Mouse (Mus musculus) heart, embryonic 10.5 days (tissue): Measurements from ENCODE around the gene Dnajc30. TPM values are rescaled to one million over a fixed set of nuclear protein-coding genes. Genes with fewer than 3 reads are reported as not detected.

Experiments used
- DNase-seq: peaks from one replicate; pipeline ENCODE4 v3.0.0-alpha.2; 2017; ENCODE audit warnings: low spot score
- H3K27ac ChIP-seq: fragments of 300-500 bp; sonication (generic); 2 replicates; pipeline ENCODE4 v1.5.1; 2016; ENCODE audit warnings: mild to moderate bottlenecking
- H3K27me3 ChIP-seq: fragments of 300-500 bp; sonication (generic); 2 replicates; pipeline ENCODE4 v1.6.1; 2016; ENCODE audit warnings: mild to moderate bottlenecking; ENCODE audit not compliant: poor library complexity, insufficient read depth, severe bottlenecking
- H3K36me3 ChIP-seq: fragments of 300-500 bp; sonication (generic); 2 replicates; pipeline ENCODE4 v1.6.1; 2016; ENCODE audit warnings: mild to moderate bottlenecking, moderate library complexity
- H3K4me1 ChIP-seq: fragments of 300-500 bp; sonication (generic); 2 replicates; pipeline ENCODE4 v1.6.1; 2016; ENCODE audit warnings: mild to moderate bottlenecking
- H3K4me3 ChIP-seq: fragments of 300-500 bp; sonication (generic); 2 replicates; pipeline ENCODE4 v1.5.1; 2016; ENCODE audit warnings: mild to moderate bottlenecking, moderate library complexity
- H3K9me3 ChIP-seq: fragments of 300-500 bp; sonication (generic); 2 replicates; pipeline ENCODE4 v1.6.1; 2016; ENCODE audit warnings: mild to moderate bottlenecking, moderate library complexity
- WGBS: fragments of 180-500 bp; shearing (Covaris S2); methylation state at CpG from one replicate; pipeline ENCODE4 v1.1.7; 2016; 5-methylcytosine and 5-hydroxymethylcytosine counted together
- polyA plus RNA-seq: library from polyadenylated mRNA; unstranded; fragments of >200 nt; fragmentation: Nextera tagmentation; extraction: Ambion mirVana; gene quantifications from 2 replicates; pipeline ENCODE4 v1.2.1, GENCODE M21; 2016

Gene Dnajc30
- polyA plus RNA-seq, 1 experiment from 2014 or later = 27.6 TPM

DNA sequence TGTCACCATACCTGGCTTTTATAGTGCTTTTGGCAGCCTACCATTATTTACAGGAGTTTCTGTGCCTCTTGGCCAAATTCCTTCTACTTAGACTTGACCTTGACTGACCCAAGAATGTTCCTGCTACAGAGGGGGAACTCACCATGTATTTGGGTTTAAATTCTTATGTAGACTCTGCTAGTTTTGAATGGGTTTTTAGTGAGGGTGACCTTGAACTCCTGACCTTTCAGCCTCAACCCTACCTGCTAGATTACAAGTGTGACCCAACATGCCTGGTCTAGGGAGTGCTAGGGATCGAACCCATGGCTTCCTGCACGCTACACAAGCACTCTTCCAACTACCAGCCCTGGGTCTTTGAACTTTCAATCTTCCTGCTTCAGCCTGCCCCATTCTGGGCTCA, 8.1 kb downstream of the Dnajc30 start:
- H3K27me3 ChIP-seq = peaks cover 11% of the 10 kb centered on the region
- no peak for DNase-seq
- 91% methylated on average over 2 of the region's 2 CpGs for WGBS
- H3K4me3 ChIP-seq = no peak overlapping the region
- peaks cover 20% of the 10 kb centered on the region for H3K4me1 ChIP-seq
- no peaks in the 10 kb centered on the region for H3K9me3 ChIP-seq
- H3K36me3 ChIP-seq = peaks cover 17% of the 10 kb centered on the region
- H3K27ac ChIP-seq = no peak overlapping the region

DNA sequence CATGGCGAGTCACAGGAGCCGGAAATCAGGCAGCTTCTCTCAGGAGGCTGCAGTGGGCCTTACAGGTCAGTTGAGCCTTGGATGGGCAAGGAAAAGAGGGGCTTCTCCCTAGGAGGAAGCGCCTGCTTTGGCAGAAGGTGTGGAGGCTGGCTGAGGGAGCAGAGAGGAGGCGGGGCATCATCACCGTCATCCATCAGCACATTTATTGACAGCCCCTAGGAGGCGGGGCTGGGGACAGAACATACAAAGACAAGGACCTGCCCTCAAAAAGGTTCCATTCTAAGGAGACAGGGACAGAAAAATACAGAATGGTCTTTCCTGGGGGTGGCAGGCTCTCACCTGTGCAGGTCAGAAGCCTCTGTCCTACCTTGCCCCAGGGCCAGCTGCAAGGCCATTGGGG, 8.7 kb downstream of the Dnajc30 start:
- Histone ChIP-seq H3K9me3 (no peaks in the 10 kb centered on the region), H3K4me1 (peaks cover 26% of the 10 kb centered on the region), H3K36me3 (0 out of 2 replicates have a peak, but pooled peaks cover 10% of the 10 kb centered on the region), H3K27ac (no peak overlapping the region), H3K4me3 (no peak overlapping the region), H3K27me3 (peaks cover 11% of the 10 kb centered on the region)
- 44% methylated on average over 6 of the region's 6 CpGs for WGBS
- no peak for DNase-seq

DNA sequence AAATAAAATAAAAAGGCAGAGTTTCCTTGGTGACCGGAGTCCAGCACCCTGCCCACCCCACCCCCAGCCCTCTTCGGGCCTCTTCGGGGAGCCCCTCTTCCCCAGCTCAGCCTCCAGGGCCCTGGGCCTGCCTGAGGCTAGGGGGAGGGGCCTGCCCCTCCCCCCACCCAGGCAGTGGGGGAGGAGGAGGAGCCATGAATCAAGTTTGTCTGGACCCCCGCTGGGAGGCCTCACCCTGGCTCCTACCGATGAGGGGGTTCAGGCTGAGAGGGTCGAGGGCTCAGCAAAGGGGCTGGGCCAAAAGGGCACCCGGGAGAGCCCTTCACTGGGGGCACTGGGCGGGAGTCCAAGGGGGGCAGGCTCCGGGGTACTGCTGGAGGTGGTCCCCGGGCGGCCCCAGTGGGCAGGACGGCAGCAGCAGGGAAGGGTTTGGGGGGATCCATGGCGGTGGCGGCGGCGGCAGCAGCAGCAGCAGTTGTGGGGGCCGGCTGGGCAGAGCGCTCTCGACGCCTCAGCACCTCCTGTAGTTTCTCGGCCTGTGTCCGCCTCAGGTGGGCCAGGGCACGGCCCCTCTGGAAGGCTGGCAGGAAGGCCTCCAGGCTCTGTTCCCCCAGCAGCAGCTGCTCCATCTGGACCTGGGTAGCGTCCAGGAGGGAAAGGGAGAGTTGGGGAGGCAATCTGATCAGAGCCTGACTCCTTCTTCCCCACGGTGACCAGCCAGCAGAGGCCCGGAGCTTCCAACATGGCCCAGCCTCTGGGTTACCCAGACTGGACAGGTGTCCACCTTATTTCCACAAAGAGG, 9.5 kb downstream of the Dnajc30 start:
- peak overlapping the region; percentile 81 for H3K27ac ChIP-seq
- WGBS = 22% methylated on average over 26 of the region's 26 CpGs
- no peak for DNase-seq
- H3K36me3 ChIP-seq = 0 out of 2 replicates have a peak, but pooled peaks cover 4% of the 10 kb centered on the region
- H3K4me1 ChIP-seq = peaks cover 34% of the 10 kb centered on the region
- H3K27me3 ChIP-seq = peaks cover 11% of the 10 kb centered on the region
- no peaks in the 10 kb centered on the region for H3K9me3 ChIP-seq
- peak overlapping the region; percentile 45 for H3K4me3 ChIP-seq

DNA sequence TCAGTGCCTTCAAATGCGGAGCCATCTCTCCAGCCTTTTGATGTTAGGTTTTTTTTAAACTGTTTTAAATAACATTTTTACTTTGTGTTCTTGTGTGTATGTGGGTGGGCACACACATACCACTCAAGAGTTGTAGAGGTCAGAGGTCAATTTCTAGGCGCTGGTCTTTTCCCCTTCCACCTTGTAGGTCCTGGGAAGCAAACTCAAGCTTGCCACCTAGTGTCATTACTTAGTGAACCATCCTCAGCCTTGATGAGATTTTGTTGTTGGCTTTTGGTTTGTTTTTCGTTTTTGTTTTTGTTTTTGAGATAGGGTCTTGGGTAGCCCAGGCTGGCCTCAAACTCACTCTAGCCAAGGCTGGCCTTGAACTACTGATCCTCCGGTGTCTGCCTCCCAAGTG, 11.7 kb downstream of the Dnajc30 start:
- Histone ChIP-seq H3K27ac (no peak overlapping the region), H3K4me3 (no peak overlapping the region), H3K9me3 (no peaks in the 10 kb centered on the region), H3K36me3 (0 out of 2 replicates have a peak, but pooled peaks cover 3% of the 10 kb centered on the region), H3K4me1 (peaks cover 35% of the 10 kb centered on the region), H3K27me3 (peaks cover 11% of the 10 kb centered on the region)
- WGBS = 64% methylated on average over 4 of the region's 4 CpGs
- no peak for DNase-seq

DNA sequence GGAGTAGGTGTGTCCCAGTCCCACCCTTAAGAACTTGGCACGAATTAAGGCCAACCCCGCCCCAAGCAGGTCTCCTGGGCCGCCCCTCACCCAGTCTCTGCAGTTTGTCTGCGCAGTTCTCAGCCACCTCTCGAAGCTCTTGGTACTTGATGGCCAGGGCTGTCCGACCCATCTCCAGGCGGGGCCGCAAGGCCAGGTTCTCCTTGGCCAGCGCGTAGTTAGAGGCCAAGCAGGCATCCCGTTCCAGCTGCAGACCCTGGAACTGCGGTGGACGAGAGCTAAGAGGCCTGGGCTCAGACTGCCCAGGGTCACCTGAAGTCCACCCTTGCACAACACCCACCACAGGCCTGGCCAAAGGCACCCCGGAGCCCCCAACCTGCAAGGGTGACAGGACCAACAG, 12.4 kb downstream of the Dnajc30 start:
- Histone ChIP-seq H3K36me3 (0 out of 2 replicates have a peak, but pooled peaks cover 3% of the 10 kb centered on the region), H3K9me3 (no peaks in the 10 kb centered on the region), H3K4me1 (peaks cover 35% of the 10 kb centered on the region), H3K27ac (no peak overlapping the region), H3K27me3 (peaks cover 11% of the 10 kb centered on the region), H3K4me3 (no peak overlapping the region)
- no peak for DNase-seq
- WGBS = 84% methylated on average over 14 of the region's 14 CpGs

DNA sequence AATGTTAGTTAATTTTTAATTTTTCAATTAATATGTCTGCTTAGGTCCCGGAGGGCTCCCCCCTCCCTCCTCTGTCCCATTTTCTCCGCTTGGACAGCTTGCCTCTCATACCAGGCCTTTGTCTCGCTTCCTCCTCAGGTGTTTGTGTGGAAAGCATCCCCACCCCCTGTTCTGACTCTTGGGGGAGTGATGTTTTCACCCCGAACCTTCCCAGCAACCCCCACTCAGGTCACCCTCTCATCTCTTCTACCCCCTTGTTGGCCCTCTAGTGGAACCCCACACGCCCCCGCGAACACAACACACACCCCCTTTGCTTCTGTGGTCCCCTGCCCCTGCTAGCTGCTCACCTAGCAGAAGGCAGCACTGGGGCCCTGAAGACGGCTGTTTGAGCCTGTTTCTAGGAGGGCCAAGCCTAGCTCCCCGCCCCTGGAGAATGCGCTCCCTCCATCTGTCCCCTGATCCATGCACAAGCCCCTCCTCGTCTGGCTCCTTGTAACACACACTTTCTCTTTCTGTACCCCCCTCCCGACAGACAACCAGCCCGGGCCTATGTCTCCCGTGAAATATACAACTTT, 13.0 kb downstream of the Dnajc30 start:
- WGBS = 38% methylated on average over 14 of the region's 14 CpGs
- Histone ChIP-seq H3K27me3 (peaks cover 11% of the 10 kb centered on the region), H3K27ac (peak overlapping the region; percentile 94), H3K36me3 (0 out of 2 replicates have a peak, but pooled peaks cover 3% of the 10 kb centered on the region), H3K4me1 (peaks cover 35% of the 10 kb centered on the region), H3K9me3 (no peaks in the 10 kb centered on the region), H3K4me3 (peak overlapping the region; percentile 94)
- no peak for DNase-seq

DNA sequence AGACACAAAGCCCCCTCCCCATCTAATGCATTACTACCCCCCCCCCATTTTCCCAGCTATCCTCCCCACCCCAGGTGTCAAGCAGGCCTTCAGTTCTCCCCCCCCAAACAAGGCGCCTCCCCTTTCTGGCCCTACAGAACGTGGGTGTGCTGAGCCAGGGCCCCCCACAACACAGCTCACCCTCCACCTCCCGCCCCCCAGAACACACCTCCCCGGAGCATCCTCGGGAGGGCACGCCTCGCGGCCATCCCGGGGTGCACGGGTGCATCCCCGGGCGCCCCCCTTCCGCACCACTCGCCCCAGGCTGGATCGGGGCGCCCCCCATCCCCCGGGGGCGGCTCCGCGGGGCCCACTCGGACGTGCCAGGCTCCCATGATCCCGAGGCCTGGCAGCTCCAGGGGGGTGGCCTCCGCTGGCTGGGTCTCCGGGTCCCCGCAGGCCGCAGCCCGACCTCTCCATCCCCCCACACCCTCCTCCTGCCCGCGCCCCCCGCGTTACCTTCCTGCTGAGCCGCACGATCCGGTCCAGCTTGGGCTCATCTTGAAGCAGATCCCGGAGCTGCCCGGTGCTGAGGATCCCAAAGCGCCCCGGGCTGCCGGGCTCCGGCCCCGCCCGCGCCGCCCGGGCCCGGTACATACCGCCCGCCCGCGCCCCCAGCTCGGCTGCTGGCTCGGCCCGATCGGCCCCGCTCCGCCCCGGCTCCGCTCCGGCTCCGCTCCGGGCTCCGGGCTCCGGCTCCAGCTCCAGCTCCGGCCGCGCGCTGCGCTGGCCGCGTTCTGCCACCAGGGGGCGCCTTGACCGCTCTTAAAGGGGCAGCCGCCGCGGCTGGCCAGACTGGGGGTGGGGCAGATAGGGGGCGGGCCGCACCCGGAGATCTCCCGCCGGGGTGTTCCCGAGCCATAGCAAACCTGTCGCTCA, 13.8 kb downstream of the Dnajc30 start, which contains the start of gene Vps37d:
Vps37d (minus strand) TSS at position 703 of the 918 bp plus-strand sequence.
- Histone ChIP-seq H3K4me1 (peaks cover 34% of the 10 kb centered on the region), H3K27me3 (peaks cover 11% of the 10 kb centered on the region), H3K4me3 (peak within 1 kb of the TSS; percentile 94), H3K9me3 (no peaks in the 10 kb centered on the region), H3K27ac (peak within 1 kb of the TSS; percentile 94), H3K36me3 (no peaks in the 10 kb centered on the region)
- peak; percentile 91 for DNase-seq
- WGBS = under 1% methylated on average over 66 of the region's 83 CpGs

DNA sequence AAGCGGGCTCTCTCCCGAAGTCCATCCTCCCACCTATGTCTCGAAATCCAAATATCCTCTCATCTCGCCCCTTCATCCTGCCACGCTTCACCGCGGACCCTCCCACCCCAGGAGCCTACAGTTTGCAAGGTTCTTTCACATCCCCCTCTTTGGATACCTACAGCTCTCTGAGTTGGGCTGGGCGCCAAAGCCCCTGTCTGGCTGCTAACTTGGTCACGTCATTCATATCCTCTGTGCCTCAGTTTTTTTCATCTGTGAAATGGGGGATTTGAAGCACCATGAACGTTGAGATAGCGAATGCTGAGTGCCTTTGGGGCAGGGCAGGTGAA, 14.4 kb downstream of the Dnajc30 start:
- no peak for DNase-seq
- Histone ChIP-seq H3K27ac (peak overlapping the region; percentile 94), H3K4me3 (peak overlapping the region; percentile 94), H3K4me1 (peaks cover 28% of the 10 kb centered on the region), H3K9me3 (no peaks in the 10 kb centered on the region), H3K36me3 (no peaks in the 10 kb centered on the region), H3K27me3 (peaks cover 10% of the 10 kb centered on the region)
- WGBS = 1% methylated on average over 11 of the region's 11 CpGs

DNA sequence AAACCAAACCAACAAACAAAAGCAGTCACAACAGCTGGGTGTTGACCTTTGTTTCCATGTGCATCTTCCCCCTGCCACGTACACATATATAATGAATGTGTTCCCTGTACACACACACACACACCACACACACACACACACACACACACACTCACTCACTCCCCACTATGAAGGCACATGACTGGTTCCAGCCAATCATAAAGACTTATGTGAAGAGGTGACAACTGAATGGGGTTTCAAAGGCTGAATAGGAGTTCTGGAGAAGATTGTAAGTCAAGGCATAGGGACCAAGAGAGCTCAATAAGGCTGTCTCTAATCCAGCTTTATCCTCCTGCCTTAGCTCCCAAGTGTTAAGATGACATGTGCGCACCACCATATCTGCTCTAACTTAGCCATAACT, 15.6 kb downstream of the Dnajc30 start:
- H3K9me3 ChIP-seq = no peaks in the 10 kb centered on the region
- 87% methylated on average over 2 of the region's 2 CpGs for WGBS

DNA sequence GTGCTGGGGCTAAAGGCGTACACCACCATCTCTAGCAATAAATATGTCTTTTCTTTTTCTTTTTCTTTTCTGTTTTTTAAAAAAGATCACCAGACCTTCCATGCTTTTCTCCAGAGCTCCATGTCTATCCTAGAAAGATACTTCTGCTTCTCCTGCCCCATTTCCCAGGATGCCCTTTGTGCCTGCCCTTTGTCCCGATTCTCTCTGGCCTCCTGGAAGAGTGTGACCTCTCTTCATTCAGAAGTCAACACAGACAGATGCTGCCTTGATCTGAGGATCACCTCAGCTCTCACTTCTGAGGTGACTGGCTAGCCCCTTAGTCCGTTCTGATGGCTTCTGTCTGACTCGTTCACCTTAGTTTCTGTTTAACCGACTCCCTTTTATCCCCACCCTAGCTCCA, 16.5 kb downstream of the Dnajc30 start:
- Histone ChIP-seq H3K27me3 (peaks cover 17% of the 10 kb centered on the region), H3K27ac (no peak overlapping the region), H3K4me1 (peaks cover 22% of the 10 kb centered on the region), H3K4me3 (no peak overlapping the region), H3K9me3 (no peaks in the 10 kb centered on the region), H3K36me3 (no peaks in the 10 kb centered on the region)
- WGBS = 84% methylated on average over 5 of the region's 5 CpGs
- DNase-seq = no peak

More for the DNA sequence above, 15.6 kb downstream of the Dnajc30 start:
- no peak for DNase-seq
- Histone ChIP-seq H3K4me3 (no peak overlapping the region), H3K27ac (no peak overlapping the region), H3K27me3 (peaks cover 11% of the 10 kb centered on the region), H3K36me3 (no peaks in the 10 kb centered on the region), H3K4me1 (peaks cover 22% of the 10 kb centered on the region)

DNA sequence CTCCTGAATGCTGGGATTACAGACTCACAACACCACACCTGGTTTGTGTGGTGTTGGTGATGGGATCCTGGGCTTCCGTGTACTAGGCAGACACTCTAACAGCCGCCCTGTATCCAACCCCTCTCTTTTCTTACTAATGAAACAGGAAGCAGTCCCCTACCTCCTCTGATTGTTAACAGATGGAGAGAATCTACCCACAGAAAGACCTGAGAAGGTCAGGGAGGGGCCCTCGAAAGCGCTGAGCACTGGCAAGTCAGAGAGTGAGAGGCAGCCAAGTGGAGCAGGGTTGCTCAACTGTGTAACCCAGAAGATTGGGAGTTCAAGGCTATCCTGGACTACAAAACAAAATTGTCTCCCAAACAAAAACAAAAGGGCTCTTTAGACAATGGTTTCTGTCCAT, 22.9 kb downstream of the Dnajc30 start:
- Histone ChIP-seq H3K27ac (no peak overlapping the region), H3K9me3 (no peaks in the 10 kb centered on the region), H3K4me3 (no peak overlapping the region), H3K4me1 (peaks cover 11% of the 10 kb centered on the region), H3K27me3 (peaks cover 76% of the 10 kb centered on the region), H3K36me3 (no peaks in the 10 kb centered on the region)
- WGBS = 56% methylated on average over 4 of the region's 4 CpGs
- DNase-seq = no peak

DNA sequence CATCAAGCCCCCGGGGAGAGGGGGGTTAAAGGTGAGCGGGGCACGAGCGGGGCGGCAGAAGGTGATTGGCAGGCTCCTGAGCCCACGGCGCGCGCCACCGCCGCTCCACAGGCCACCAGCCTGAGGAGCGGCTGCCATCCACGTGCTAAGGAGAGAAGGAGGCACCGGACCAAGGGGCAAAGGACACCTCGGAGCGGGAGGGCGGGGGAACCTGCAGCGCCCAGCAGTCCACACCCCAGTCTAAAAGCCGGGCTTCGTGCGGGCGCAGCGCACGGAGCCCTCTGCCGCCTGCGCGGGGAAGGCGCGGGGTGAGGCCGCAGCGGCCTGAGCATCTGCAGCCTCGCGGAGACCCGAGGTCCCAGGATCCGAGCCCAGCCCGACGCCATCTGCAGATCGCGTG, 25.7 kb downstream of the Dnajc30 start, which contains the start of gene Mlxipl:
Mlxipl (plus strand) TSS at position 238 of the 400 bp plus-strand sequence.
- H3K4me3 ChIP-seq = peak within 1 kb of the TSS; percentile 45
- H3K36me3 ChIP-seq = no peaks in the 10 kb centered on the region
- DNase-seq = no peak
- WGBS = 2% methylated on average over 39 of the region's 39 CpGs
- H3K4me1 ChIP-seq = peaks cover 11% of the 10 kb centered on the region
- no peak within 1 kb of the TSS for H3K27ac ChIP-seq
- no peaks in the 10 kb centered on the region for H3K9me3 ChIP-seq
- peaks cover 88% of the 10 kb centered on the region for H3K27me3 ChIP-seq
